Mouse (Mus musculus) stomach, embryonic 16.5 days (tissue): Measurements from ENCODE around the gene Gm29735. TPM values are rescaled to one million over a fixed set of nuclear protein-coding genes. Genes with fewer than 3 reads are reported as not detected.
"Not testable (repeated sequence)": the region's sequence is repeated elsewhere in the genome, so short reads cannot be mapped to it uniquely, and the experiment has no call there.

Source experiments
- ATAC-seq: fragments of 200-750 bp; cut with Nextera tagmentation; 2 replicates; pipeline ENCODE4 v1.8.0; 2017; ENCODE audit warnings: moderate number of reproducible peaks, moderate TSS enrichment; ENCODE audit not compliant: insufficient read depth, low FRiP score
- H3K27ac ChIP-seq: fragments of 300-500 bp; sonication (generic); 2 replicates; pipeline ENCODE4 v1.5.1; 2014; ENCODE audit warnings: low read length
- H3K27me3 ChIP-seq: fragments of 300-500 bp; sonication (generic); 2 replicates; pipeline ENCODE4 v1.6.1; 2014; ENCODE audit warnings: low read length, control low read depth, mixed read lengths; ENCODE audit not compliant: control insufficient read depth, insufficient read depth
- H3K36me3 ChIP-seq: fragments of 300-500 bp; sonication (generic); 2 replicates; pipeline ENCODE4 v1.6.1; 2014; ENCODE audit warnings: low read length; ENCODE audit not compliant: control insufficient read depth, insufficient read depth
- H3K4me1 ChIP-seq: fragments of 300-500 bp; sonication (generic); 2 replicates; pipeline ENCODE4 v1.6.1; 2014; ENCODE audit warnings: low read length, control low read depth, mixed read lengths; ENCODE audit not compliant: control insufficient read depth, insufficient read depth
- H3K4me2 ChIP-seq: fragments of 300-500 bp; sonication (generic); 2 replicates; pipeline ENCODE4 v1.6.1; 2014; ENCODE audit warnings: low read depth, low read length, mixed read lengths
- H3K4me3 ChIP-seq: fragments of 300-500 bp; sonication (generic); replicated peaks from 2 replicates; pipeline ENCODE4 v1.5.1; 2014; ENCODE audit warnings: mild to moderate bottlenecking, low read length
- H3K9ac ChIP-seq: fragments of 300-500 bp; sonication (generic); 2 replicates; pipeline ENCODE4 v1.6.1; 2014; ENCODE audit warnings: low read length
- H3K9me3 ChIP-seq: fragments of 300-500 bp; sonication (generic); replicated peaks from 2 replicates; pipeline ENCODE4 v1.6.1; 2016; ENCODE audit warnings: low read length, control low read depth; ENCODE audit not compliant: control insufficient read depth
- WGBS: fragments of 180-500 bp; shearing (Covaris S2); extraction: QIAGEN DNeasy Blood & Tissue Kit; methylation state at CpG from one replicate; pipeline ENCODE4 v1.1.7; 2014; 5-methylcytosine and 5-hydroxymethylcytosine counted together
- polyA plus RNA-seq: library from polyadenylated mRNA; unstranded; fragments of >200 nt; fragmentation: Nextera tagmentation; extraction: Ambion mirVana; gene quantifications from 2 replicates; pipeline ENCODE4 v1.2.1, GENCODE M21; 2015

Gm29735 gene
- polyA plus RNA-seq, 1 experiment from 2014 or later, result not detected

GRCm38 (mm10) chr7:142140696-142141095 is 16.2 kb downstream of the Gm29735 start:
- Histone ChIP-seq H3K4me3 (no peak overlapping the region), H3K4me2 (no peak overlapping the region), H3K9ac (no peak overlapping the region), H3K9me3 (no peaks in the 10 kb centered on the region), H3K36me3 (no peaks in the 10 kb centered on the region), H3K4me1 (no peaks in the 10 kb centered on the region), H3K27me3 (no peaks in the 10 kb centered on the region), H3K27ac (no peak overlapping the region)
- 24% methylated on average over 1 of the region's 1 CpGs for WGBS
- no peak for ATAC-seq

DNA sequence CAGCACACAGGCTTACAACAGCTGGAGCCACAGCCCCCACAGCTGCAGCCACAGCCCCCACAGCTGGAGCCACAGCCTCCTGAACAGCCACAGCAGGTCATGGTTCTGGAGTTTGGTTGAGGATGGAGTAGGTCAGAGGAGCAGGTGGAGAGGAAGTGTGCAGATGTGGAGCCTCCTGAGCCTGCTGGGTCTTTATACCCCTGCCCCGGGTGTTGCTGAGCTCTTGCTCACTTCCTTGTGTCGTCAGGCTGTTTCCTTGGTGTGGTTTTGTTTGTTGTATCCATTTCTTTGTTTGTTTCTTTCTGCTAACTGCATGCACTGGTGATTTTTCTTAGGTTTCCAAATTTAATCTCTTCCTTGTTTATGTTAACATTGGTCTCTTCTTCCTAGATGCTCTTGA is 21.0 kb downstream of the Gm29735 start, which contains the start of gene Gm39115:
TSS of gene Gm39115 (minus strand) at position 101 of the 400 bp plus-strand sequence.
- H3K4me1 ChIP-seq, H3K27me3 ChIP-seq, H3K36me3 ChIP-seq, H3K27ac ChIP-seq, H3K4me2 ChIP-seq, ATAC-seq, H3K9me3 ChIP-seq, H3K4me3 ChIP-seq, H3K9ac ChIP-seq: not testable (repeated sequence)
- WGBS, result 24% methylated on average over 2 of the region's 2 CpGs

DNA sequence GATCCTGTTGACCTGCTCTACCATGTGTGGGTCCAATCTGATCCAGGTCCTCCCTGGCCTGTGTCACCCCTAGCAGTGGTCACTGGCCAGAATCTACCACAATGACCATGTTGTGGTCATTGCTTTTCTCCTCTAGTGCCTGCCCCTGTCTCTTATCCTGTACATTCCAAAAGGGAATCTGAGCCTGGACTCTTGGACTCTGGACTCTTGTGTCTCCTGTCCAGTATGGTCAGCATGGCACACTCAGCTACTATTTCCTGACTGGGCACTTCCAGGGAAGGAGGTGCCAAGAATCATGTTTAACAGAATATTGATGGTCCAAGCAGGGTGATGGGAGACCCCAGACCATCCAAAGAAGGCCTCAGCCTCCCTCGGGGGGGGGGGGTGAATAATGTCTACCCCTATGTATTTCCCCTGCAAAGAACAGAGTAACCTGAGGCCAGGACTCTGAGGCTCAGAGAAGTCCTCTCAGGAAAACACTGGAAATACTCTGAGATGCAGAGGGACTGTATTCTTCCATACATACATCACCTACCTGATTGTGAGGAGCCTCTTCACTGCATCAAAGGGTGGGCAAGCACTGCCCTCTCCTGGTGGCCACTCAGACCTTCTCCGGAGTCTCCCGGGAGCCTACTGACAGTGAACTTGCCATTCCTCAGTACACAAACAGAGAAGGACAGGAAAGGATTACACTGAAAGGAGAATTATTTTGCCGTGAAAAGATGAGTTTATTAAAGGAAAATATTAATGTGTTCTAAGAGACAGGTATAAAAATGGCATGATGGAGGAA is 22.5 kb downstream of the Gm29735 start:
- H3K4me2 ChIP-seq, result no peak overlapping the region
- no peaks in the 10 kb centered on the region for H3K4me1 ChIP-seq
- no peak for ATAC-seq
- H3K9me3 ChIP-seq, result no peaks in the 10 kb centered on the region
- no peaks in the 10 kb centered on the region for H3K36me3 ChIP-seq
- no peak overlapping the region for H3K4me3 ChIP-seq
- 44% methylated on average over 4 of the region's 4 CpGs for WGBS
- no peak overlapping the region for H3K27ac ChIP-seq
- H3K27me3 ChIP-seq, result no peaks in the 10 kb centered on the region
- no peak overlapping the region for H3K9ac ChIP-seq

- Histone ChIP-seq H3K4me1 (no peaks in the 10 kb centered on the region), H3K4me2 (no peak overlapping the region), H3K36me3 (no peaks in the 10 kb centered on the region), H3K27ac (no peak overlapping the region), H3K4me3 (no peak overlapping the region), H3K9ac (no peak overlapping the region), H3K27me3 (no peaks in the 10 kb centered on the region), H3K9me3 (no peaks in the 10 kb centered on the region)
- no peak for ATAC-seq
- WGBS, result 59% methylated on average over 4 of the region's 4 CpGs
Observed at GRCm38 (mm10) chr7:142128843-142129242, 28.1 kb downstream of the Gm29735 start.

DNA sequence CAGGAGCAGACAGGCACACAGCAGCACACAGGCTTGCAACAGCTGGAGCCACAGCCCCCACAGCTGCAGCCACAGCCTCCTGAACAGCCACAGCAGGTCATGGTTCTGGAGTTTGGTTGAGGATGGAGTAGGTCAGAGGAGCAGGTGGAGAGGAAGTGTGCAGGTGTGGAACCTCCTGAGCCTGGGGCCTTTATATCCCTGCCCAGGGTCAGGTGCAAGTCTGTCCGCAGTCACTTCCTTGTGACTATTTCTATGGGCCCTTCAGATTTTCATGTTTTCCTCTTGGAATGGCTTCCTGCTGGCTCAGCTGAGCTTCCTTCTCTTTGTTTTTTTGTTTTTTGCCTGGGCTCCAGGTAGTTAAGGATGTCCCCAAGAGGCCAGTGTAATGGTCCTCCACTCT is 36.3 kb downstream of the Gm29735 start, which contains the start of gene Gm45618:
TSS of gene Gm45618 (minus strand) at position 101 of the 400 bp plus-strand sequence.
- not testable (repeated sequence) for H3K36me3 ChIP-seq, H3K9ac ChIP-seq, ATAC-seq, H3K27me3 ChIP-seq, H3K4me3 ChIP-seq, H3K27ac ChIP-seq, H3K4me2 ChIP-seq, H3K4me1 ChIP-seq, H3K9me3 ChIP-seq
- WGBS, result 67% methylated on average over 1 of the region's 1 CpGs

- Histone ChIP-seq H3K4me1 (no peaks in the 10 kb centered on the region), H3K9me3 (no peaks in the 10 kb centered on the region), H3K36me3 (no peaks in the 10 kb centered on the region), H3K27ac (no peak overlapping the region), H3K4me2 (no peak overlapping the region), H3K4me3 (no peak overlapping the region), H3K27me3 (no peaks in the 10 kb centered on the region), H3K9ac (no peak overlapping the region)
- 15% methylated on average over 5 of the region's 5 CpGs for WGBS
- ATAC-seq, result no peak
Observed at GRCm38 (mm10) chr7:142119632-142120031, 37.3 kb downstream of the Gm29735 start.

Other genes starting within 250 kb of the Gm29735 start
- 52.0 and 62.6 TPM in 2 replicates for gene Tollip, start 238.6 kb downstream of the Gm29735 start, polyA plus RNA-seq
- 1.4 TPM in 2 replicates for gene Brsk2, start 207.4 kb downstream of the Gm29735 start, polyA plus RNA-seq
- gene Mob2, start 96.0 kb downstream of the Gm29735 start, polyA plus RNA-seq, result 73.9 and 75.9 TPM in 2 replicates
- 6.4 TPM in 2 replicates for gene Dusp8, start 61.3 kb downstream of the Gm29735 start, polyA plus RNA-seq
- gene Gm45618, start 36.4 kb downstream of the Gm29735 start, polyA plus RNA-seq, result not detected in 2 replicates
- not detected in 2 replicates for gene Gm39115, start 21.1 kb downstream of the Gm29735 start, polyA plus RNA-seq
- not detected in 2 replicates for gene Gm45337, start 12.5 kb downstream of the Gm29735 start, polyA plus RNA-seq
- not detected in 2 replicates for gene Gm4553, start 8.6 kb upstream of the Gm29735 start, polyA plus RNA-seq
- gene Krtap5-2, start 18.9 kb upstream of the Gm29735 start, polyA plus RNA-seq, result not detected in 2 replicates
- not detected in 2 replicates for gene Gm10153, start 33.3 kb upstream of the Gm29735 start, polyA plus RNA-seq
- gene Krtap5-3, start 44.3 kb upstream of the Gm29735 start, polyA plus RNA-seq, result not detected in 2 replicates
- not detected in 2 replicates for gene Gm7579, start 54.7 kb upstream of the Gm29735 start, polyA plus RNA-seq
- not detected in 2 replicates for gene Krtap5-5, start 72.9 kb upstream of the Gm29735 start, polyA plus RNA-seq
- gene Gm40460, start 84.0 kb upstream of the Gm29735 start, polyA plus RNA-seq, result not detected in 2 replicates
- not detected in 2 replicates for gene Gm2431, start 101.2 kb upstream of the Gm29735 start, polyA plus RNA-seq
- not detected in 2 replicates for gene Gm4559, start 117.2 kb upstream of the Gm29735 start, polyA plus RNA-seq
- not detected in 2 replicates for gene Krtap5-1, start 140.0 kb upstream of the Gm29735 start, polyA plus RNA-seq
- not detected in 2 replicates for gene Krtap5-4, start 146.4 kb upstream of the Gm29735 start, polyA plus RNA-seq
- 3.7 and 5.2 TPM in 2 replicates for gene Ifitm10, start 216.6 kb upstream of the Gm29735 start, polyA plus RNA-seq
- 0.96 TPM in 1 of 2 replicates, not detected in the other for gene Gm49369, start 225.6 kb upstream of the Gm29735 start, polyA plus RNA-seq
- 451 and 599 TPM in 2 replicates for gene Ctsd, start 230.9 kb upstream of the Gm29735 start, polyA plus RNA-seq